Mouse (Mus musculus) lung, postnatal 10 days (tissue): ENCODE data around the gene Kiss1.

Source experiments
- DNase-seq: peaks from one replicate; pipeline ENCODE4 v3.0.0; 2021

Gene Kiss1

GRCm38 (mm10) chr1:133363276-133364021, 41.8 kb downstream of the Kiss1 start, which contains the start of gene Etnk2:
Gene Etnk2 (plus strand): TSS chr1:133363572.
- DNase-seq: peak; percentile 88

- no peak for DNase-seq
Measured at GRCm38 (mm10) chr1:133364022-133364630, 42.5 kb downstream of the Kiss1 start.

- no peak for DNase-seq
Measured at GRCm38 (mm10) chr1:133364890-133365289, 43.2 kb downstream of the Kiss1 start.

GRCm38 (mm10) chr1:133366951-133367605, 45.4 kb downstream of the Kiss1 start:
- DNase-seq: no peak

GRCm38 (mm10) chr1:133367606-133368488, 46.2 kb downstream of the Kiss1 start:
- DNase-seq: peak; percentile 18

GRCm38 (mm10) chr1:133368644-133369043, 47.0 kb downstream of the Kiss1 start:
- DNase-seq: no peak

- no peak for DNase-seq
Measured at GRCm38 (mm10) chr1:133370352-133370751, 48.7 kb downstream of the Kiss1 start.

- DNase-seq: no peak
Measured at GRCm38 (mm10) chr1:133371431-133371830, 49.8 kb downstream of the Kiss1 start.

GRCm38 (mm10) chr1:133372113-133372512, 50.4 kb downstream of the Kiss1 start:
- no peak for DNase-seq

- no peak for DNase-seq
Measured at GRCm38 (mm10) chr1:133375696-133376346, 54.1 kb downstream of the Kiss1 start.

GRCm38 (mm10) chr1:133377547-133377946, 55.9 kb downstream of the Kiss1 start:
- no peak for DNase-seq
